Mouse (Mus musculus) large intestine, adult 2 months (tissue): ENCODE data around the gene Armc2. TPM values are rescaled to one million over a fixed set of nuclear protein-coding genes. Genes with fewer than 3 reads are reported as not detected.

Experiments
- DNase-seq: peaks from one replicate; pipeline ENCODE4 v3.0.0-alpha.2; 2012; ENCODE audit warnings: low read depth, low spot score
- WGBS: fragments of 180-500 bp; shearing (Covaris S2); methylation state at CpG from one replicate; pipeline ENCODE4 v1.1.7; 2018; 5-methylcytosine and 5-hydroxymethylcytosine counted together
- polyA plus RNA-seq: library from polyadenylated mRNA; depleted of rRNA; stranded (reverse); fragments of >200 nt; gene quantifications from 2 replicates; pipeline ENCODE4 v1.2.3, GENCODE M21; 2012; rRNA removed

Gene Armc2
- polyA plus RNA-seq, 1 experiment: 0.31 TPM

DNA sequence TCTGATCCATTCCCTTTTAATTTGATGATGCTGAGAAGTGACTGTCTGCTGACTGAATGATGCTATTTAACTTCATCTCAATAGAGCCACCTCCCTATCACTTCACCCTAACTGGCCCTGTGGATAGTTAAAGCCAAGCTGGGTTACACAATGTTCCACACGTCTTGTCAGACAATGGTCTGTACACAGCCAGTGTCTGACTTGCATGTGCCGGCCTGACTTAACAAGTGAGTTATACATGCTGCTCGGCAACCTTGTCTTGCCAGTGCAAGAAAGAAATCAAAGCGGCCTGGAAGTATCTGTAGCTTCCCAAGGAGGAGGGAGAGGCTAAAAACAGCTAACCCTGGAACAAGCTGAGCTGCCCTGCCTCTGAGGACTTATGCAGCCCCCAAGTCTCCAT is 136.8 kb downstream of the Armc2 start:
- 62% methylated on average over 4 of the region's 4 CpGs for WGBS
- DNase-seq: no peak

DNA sequence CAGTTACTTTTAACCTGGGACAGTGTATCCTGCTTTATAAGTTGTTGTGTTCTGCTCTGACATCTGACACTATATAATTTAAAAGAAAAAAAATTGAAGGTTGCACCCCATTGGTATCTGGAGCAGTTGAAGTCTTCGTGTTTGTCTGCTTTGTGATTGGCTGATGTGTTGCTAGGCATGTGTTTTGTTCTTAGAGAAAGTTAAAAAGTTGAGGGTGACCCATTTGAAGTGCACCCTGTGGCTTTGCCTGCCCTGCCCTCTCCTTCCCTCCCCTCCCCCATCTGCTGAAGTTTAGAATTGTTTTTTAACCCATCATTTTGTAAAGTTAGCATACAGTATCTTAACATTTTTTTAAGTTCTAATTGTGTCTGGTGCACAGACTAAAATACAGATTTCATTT is 137.5 kb downstream of the Armc2 start:
- no peak for DNase-seq
- WGBS: 31% methylated on average over 1 of the region's 1 CpGs

DNA sequence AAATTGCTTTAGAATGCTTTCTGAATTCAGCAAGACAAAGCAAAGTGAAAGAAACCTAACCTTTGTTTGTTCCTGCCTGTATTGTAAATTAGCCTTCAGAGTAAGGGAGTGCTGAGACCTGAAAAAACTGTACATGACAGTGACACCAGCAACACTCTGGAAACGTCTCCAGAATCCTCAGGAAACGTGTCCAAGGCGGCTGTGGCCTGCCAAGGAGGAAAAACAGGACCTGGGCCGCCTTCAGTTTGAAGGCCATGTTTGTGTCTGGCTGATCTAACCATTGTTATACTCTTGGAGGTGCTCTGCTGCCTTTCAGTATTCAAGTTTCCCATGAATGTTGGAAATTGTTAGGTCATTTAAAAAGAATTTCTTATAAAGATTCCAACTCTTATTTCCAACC is 138.0 kb downstream of the Armc2 start:
- 47% methylated on average over 4 of the region's 4 CpGs for WGBS
- DNase-seq: no peak

DNA sequence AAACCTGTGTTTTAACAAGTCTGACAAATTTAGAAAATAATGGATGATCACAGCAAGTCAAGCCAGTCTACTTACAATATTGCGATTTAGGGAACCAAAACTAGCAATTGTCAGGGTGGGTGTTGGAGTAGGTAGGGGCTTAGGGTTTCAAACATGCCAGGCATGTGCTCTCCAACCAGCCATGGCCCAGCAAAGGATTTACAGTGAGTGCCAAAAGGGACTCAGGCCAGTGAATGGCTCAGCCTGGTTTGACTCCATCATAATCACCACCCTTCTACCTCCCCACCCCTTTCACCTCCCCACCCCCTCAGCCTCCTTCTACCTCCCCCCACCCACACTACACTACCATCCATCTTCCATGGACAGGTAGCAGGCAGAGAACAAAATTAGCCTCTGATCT is 138.6 kb downstream of the Armc2 start:
- WGBS: 92% methylated on average over 1 of the region's 1 CpGs
- no peak for DNase-seq

DNA sequence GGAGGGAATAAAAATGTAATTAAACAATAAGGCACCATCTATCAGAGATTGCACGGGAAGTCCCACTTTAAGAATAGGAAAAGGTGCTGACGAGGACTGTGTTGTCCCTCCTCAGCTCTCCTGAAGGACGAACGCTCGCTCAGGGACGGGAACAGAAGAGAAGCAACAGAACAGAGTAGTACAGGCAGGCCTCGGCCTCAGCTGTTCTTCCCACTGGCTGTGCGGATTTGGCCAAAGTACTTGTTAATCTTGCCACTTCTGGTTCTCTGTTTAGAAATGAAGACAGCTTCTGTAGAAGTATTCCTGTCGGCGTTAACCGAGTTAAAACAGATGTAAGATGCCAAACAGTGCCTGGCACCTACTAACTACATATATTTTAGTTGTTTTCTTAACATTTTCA is 139.9 kb downstream of the Armc2 start:
- DNase-seq: no peak
- WGBS: 80% methylated on average over 11 of the region's 11 CpGs

DNA sequence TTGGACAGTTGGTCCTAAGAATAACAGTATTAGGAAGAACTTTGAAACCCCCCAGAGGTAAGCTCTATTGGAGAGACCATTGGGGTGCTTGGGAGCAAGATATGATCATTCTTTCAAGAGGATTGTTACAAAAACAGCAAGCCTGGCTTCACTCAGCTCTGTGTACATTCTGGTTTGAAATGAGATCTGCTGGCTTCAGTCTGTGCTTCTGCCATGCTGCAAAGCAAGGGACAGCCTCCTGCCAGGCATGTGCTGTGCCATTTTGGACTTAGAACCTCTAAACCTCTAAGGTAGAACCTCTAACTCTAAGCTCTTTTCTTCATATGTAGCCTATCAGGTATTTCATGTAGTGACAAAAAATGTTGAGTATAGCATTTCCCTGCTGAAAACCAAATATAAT is 142.6 kb downstream of the Armc2 start:
- DNase-seq: no peak

DNA sequence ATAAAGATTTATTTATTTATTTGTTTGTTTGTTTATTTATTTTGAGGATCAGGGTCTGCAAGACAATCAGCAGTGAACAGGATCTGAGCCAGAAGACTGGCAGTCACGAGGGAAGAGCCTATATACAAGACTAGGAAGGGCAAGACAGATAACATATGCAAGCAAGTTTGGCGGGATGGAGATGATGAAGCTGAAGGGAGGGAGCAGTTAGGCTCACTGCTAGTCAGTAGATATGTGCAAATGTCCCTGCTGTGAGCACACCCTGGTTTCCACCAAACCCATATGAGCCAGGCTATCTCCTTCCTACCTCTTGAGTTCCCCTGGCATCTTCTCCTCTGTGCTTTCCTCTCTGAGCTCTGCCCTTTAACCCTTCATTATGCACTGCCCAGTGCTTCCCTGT is 146.7 kb downstream of the Armc2 start:
- WGBS: 75% methylated on average over 2 of the region's 2 CpGs

DNA sequence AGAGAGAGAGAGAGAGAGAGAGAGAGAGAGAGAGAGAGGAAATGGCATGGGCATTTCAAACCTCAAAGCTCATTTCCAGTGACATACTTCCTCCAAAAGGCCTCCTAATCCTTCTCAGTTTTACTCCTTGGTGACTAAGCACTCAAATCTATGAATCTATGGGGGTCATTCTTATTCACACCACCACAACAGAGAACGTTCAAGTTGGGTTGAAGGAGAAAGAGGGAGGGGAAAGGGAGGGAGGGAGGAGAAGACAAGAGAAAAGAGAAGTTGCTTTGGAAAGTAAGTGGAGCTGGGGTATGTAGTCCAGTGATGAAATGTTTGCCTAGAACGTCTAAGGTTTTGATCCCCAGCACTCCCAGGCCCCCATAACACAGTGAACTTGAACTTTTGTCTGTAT is 148.1 kb downstream of the Armc2 start:
- DNase-seq: no peak
- 46% methylated on average over 2 of the region's 2 CpGs for WGBS

More for the DNA sequence above, 146.7 kb downstream of the Armc2 start:
- DNase-seq: no peak

DNA sequence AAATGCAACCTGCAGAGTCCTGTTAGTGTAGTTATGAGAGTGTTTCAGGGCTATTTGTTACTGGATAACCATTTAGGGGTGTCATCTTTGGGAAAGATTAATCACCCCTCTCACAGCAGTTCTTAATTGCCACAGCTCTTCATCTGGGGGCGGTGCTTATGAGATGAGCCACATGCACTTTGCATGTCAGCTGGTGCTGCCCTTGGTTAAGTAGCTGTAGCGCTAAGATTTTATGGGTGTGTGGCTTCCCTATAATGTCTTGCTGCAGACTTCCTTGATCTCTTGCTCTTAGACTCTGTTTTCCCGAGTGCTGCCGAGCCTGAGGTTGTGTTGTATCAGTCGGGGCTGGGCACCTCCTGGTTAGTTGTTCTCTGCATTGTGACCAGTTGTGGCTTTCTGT is 150.3 kb downstream of the Armc2 start:
- 23% methylated on average over 5 of the region's 5 CpGs for WGBS
- no peak for DNase-seq

DNA sequence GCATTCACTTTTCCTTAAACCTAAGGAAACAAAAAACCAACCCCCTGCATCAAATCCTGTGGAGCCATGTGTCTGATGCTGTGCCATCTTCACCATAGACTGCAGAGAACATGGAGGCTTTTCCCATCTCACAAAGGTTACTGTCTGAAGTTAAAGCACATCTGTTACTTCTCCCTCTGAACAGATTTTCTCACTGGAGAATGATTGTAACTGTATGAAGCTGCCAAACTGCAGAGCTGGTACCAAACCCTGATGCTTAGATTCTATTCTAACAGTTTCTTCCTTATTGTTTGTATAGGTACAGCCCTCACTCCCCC is 151.4 kb downstream of the Armc2 start:
- no peak for DNase-seq

DNA sequence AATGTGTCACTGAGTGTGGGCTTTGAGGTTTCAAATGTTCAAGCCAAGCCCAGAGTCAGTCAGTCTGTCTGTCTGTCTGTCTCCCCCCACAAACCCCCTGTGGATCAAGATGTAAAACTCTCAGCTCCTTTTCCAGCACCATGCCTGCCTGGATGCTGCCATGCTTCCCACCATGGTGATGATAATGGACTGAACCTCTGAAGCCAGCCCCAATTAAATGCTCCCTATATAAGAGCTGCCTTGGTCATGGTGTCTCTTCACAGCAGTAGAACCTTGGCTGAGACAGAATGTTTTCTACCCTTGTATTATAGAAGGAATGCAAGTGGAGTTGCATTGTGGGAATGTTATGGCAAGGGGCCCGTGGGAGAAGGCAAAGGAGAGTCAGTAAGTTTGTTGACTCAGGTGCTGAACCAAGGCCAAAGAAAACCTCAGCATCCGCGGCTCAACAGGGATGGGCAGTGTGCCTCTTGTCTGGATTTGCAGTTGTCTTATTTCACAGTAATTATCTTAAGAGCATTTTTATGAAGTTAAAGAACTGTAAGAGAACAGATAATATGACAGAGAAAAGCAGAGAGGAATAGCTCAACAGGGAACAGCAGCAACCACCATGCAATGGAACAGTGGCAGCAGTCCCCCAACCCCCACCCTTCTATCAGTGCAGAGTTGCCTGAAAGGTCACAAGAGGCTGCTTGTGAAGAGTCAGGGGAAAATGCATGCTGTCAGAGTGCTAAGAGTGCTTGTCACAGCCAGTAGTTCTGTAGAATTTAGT is 152.0 kb downstream of the Armc2 start:
- DNase-seq: no peak
- WGBS: 12% methylated on average over 3 of the region's 3 CpGs

Other genes with a start within 250 kb of the Armc2 start
- gene Cep57l1, start 208.6 kb downstream of the Armc2 start, polyA plus RNA-seq: 1.5 TPM in 2 replicates
- gene Sesn1, start 208.5 kb downstream of the Armc2 start, polyA plus RNA-seq: 32.4 and 54.8 TPM in 2 replicates